Mouse (Mus musculus): ENCODE measurements around the gene Zfp217. TPM values are rescaled to one million over a fixed set of nuclear protein-coding genes. Genes with fewer than 3 reads are reported as not detected.

Gene Zfp217
- polyA plus RNA-seq, 1 experiment from 2014 or later, result 2.4 TPM

DNA sequence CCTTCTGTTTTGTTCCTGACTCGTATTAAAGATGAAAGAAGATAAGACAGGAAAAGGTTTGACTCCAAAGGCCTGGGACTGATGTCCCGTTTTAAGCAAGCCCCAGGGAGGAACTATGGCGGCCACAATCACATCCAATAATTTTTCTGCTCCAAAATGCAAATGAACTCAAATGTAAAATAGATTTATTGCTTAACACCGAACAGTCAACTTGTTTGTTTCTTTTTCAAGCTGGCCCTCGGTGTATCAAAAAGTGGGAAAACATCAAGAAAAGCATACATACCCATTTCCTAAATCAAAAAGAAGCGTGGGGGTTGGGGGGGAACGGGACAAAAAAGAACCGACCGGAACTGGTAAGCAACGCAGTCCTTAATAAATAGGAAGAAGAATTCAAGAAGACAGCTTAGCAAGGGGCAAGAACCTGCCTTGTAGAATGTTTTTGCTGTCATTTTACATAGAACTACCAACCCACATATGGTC lies 15.9 kb downstream of the Zfp217 start:
- WGBS, result 9% methylated on average over 10 of the region's 10 CpGs
- Histone ChIP-seq H3K4me1 (peaks cover 60% of the 10 kb centered on the region), H3K9me3 (no peaks in the 10 kb centered on the region)

DNA sequence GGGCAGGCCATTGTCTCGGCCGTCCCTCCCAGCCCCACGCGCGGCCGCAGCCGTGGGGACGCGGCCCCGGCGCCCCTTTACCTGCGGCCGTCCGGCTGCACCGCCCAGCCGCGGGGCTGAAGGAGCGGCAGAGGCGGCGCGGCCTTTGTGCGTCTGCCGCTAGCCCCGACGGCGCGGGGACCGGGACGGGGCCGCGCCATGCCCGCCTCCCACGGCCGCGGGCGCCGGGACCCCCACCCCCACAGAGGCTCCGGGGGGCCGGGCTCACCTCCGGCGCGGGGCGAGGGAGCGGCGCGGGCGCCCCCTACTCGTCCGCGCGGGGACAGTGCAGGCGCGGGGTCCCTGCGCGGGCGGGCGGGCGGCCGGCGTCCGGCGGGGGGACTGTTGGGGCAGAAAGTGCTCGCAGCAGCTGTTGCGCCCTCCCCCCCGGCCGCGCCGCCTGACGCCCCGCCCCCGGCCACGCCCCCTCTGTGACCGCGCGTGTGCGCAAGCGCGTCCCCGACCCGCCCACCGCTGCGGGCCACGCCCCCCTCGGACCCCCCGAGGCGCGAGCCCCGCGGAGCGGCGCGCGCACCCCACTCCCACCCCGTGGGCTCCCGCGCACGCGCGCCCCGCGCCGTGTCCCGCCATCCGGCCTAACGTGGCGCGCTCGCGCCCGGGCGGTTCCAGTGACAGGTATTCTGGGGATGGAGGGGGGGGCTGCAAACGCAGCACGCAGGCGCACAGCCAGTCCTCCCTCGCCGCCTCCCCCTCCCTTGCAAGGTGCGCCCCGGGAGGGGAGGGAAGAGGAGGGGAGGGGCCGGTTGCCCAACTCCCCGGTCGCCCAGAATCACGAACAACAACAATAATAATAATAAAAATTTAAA lies 16.9 kb downstream of the Zfp217 start:
- peak overlapping the region; percentile 100 for H3K9ac ChIP-seq
- peak overlapping the region; percentile 98 for H3K27ac ChIP-seq (replicated peaks)
- H3K27me3 ChIP-seq (replicated peaks), result no peaks in the 10 kb centered on the region
- H3K9me3 ChIP-seq, result no peaks in the 10 kb centered on the region
- H3K36me3 ChIP-seq, result no peaks in the 10 kb centered on the region
- under 1% methylated on average over 103 of the region's 122 CpGs for WGBS
- H3K4me2 ChIP-seq, result peak overlapping the region; percentile 71
- H3K4me3 ChIP-seq, result peak overlapping the region; percentile 94
- peaks cover 68% of the 10 kb centered on the region for H3K4me1 ChIP-seq
- peak; percentile 82 for ATAC-seq (ENCODE audit: extremely low read depth, insufficient number of reproducible peaks, low FRiP score, low TSS enrichment)

More for the DNA sequence above, 15.9 kb downstream of the Zfp217 start:
- Histone ChIP-seq H3K4me3 (peak overlapping the region; percentile 94), H3K27ac (replicated peaks) (peak overlapping the region; percentile 91), H3K4me2 (peak overlapping the region; percentile 71), H3K9ac (peak overlapping the region; percentile 85), H3K36me3 (no peaks in the 10 kb centered on the region), H3K27me3 (replicated peaks) (no peaks in the 10 kb centered on the region)
- no peak for ATAC-seq (ENCODE audit: extremely low read depth, insufficient number of reproducible peaks, low FRiP score, low TSS enrichment)

DNA sequence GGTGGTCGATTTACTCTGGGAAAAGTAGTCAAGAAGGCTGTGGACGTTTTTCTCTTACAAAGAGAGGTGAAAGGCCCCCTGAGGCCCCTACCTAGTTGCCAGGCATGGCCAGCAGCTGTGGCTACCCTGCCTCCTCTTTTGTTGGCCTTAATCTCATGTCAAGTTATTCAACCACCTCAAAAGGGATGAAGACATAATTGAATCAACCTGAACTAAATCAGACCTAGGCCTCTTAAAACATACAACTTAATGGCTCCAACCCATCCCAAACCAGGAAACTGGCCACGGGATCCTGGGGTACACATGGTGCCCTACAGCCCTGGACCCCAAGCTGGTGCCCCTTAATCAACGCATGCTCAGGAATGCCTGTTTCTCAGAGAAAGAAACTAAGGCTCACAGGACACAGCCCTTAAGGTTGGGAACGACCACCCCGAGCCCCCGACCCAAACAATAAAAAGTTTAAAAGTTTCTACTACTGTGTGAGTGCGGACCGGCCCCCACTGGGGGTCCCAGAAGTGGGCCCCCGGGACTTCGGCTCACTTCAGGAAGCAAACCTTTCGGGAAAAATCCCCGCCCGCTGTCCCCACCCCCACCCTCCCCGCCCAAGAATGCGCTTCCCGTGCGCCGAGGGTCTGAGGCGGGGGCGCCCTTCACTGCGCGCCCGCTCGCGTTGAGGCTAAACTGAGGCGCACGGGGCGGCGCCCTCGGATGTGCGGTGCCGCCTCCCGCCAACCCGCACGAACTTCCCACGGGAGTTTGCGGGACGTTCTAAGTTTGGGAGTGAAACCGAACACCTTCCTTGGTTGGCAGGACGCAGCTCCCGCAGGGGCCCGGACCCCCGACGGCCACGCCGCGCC lies 17.8 kb downstream of the Zfp217 start:
- H3K36me3 ChIP-seq, result peaks cover 2% of the 10 kb centered on the region
- no peaks in the 10 kb centered on the region for H3K27me3 ChIP-seq (replicated peaks)
- under 1% methylated on average over 48 of the region's 48 CpGs for WGBS
- H3K4me3 ChIP-seq, result peak overlapping the region; percentile 94
- H3K4me1 ChIP-seq, result peaks cover 76% of the 10 kb centered on the region
- peak overlapping the region; percentile 98 for H3K27ac ChIP-seq (replicated peaks)
- peak overlapping the region; percentile 100 for H3K9ac ChIP-seq
- peak; percentile 34; the same call in 1 of the 2 replicates for ATAC-seq (ENCODE audit: extremely low read depth, insufficient number of reproducible peaks, low FRiP score, low TSS enrichment)
- no peaks in the 10 kb centered on the region for H3K9me3 ChIP-seq
- peak overlapping the region; percentile 71 for H3K4me2 ChIP-seq

DNA sequence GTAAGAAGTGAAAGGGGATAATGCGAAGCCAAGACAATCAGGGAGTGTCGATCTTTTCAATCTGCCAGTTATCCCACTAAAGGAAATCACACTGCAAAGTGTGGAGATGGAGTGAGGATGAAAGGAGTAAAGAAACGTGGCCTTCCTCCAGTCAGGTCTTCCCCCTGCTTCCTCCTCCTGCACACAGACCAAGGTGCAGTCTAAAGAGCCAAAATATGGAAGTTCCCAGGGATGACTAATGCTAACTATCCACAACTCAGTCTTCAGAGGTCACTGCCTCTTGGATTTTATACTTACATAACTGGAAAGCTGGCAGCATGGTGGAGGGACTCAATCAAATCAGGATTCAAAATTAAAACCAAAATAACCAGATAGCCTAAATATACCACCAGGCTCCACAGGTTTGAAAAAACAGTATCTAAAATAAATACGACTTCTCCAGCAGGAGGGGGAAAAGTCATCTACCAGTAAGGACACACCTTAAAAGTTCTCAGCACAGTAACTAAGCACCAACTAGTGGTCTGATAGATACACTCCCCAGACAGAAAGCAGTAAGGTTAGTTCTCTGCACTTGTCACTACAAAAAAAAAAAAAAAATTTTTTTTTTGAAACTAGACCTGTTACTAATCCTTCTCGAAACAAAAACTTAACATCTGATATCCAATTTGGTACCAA lies 18.5 kb downstream of the Zfp217 start:
- H3K9ac ChIP-seq, result peak overlapping the region; percentile 100
- no peaks in the 10 kb centered on the region for H3K9me3 ChIP-seq
- no peaks in the 10 kb centered on the region for H3K27me3 ChIP-seq (replicated peaks)
- no peak for ATAC-seq (ENCODE audit: extremely low read depth, insufficient number of reproducible peaks, low FRiP score, low TSS enrichment)
- 14% methylated on average over 5 of the region's 5 CpGs for WGBS
- peaks cover 77% of the 10 kb centered on the region for H3K4me1 ChIP-seq
- peak overlapping the region; percentile 98 for H3K27ac ChIP-seq (replicated peaks)
- H3K4me3 ChIP-seq, result peak overlapping the region; percentile 94
- peaks cover 8% of the 10 kb centered on the region for H3K36me3 ChIP-seq
- peak overlapping the region; percentile 71 for H3K4me2 ChIP-seq

DNA sequence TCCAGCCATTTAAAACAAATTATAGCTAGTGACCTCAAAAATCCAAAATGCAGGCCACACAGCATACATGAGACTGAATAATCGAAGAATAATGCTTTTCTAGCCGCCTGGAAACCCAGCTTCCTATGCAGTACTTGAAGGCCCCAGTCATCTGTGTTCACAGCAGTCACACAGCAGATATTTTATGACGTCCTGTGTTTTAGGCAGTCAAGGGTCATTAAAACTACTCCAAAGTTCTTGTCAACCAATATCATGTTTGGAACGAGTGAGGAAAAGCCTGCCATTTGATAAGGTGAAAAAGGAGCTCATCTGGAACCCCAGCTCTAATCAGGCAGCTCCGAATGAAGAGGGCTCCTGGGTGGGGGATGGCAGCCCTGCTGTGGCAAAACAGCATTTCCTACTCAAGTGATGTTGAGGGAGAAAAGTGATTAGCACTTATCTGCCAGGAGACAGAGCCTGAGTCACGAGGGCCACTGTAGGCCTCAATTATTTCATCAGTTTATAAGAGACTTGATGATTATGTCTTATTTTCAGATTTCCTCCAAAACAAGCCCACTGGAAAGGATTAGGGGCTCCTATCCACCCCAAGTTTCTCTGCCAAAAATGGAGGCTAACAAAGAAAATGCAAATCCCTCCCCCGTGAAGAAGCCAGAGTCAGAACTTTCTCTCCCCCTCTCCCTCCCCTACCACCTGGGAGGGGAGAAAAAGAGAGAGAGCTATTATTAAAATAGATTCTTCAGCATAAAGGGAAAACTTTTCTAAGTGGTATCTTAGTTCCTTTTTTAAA lies 19.2 kb downstream of the Zfp217 start:
- peak overlapping the region; percentile 98 for H3K27ac ChIP-seq (replicated peaks)
- peak overlapping the region; percentile 100 for H3K9ac ChIP-seq
- peak overlapping the region; percentile 71 for H3K4me2 ChIP-seq
- peak overlapping the region; percentile 94 for H3K4me3 ChIP-seq
- peaks cover 15% of the 10 kb centered on the region for H3K36me3 ChIP-seq
- ATAC-seq (ENCODE audit: extremely low read depth, insufficient number of reproducible peaks, low FRiP score, low TSS enrichment), result no peak
- WGBS, result 12% methylated on average over 7 of the region's 7 CpGs
- H3K4me1 ChIP-seq, result peaks cover 69% of the 10 kb centered on the region
- H3K9me3 ChIP-seq, result no peaks in the 10 kb centered on the region
- no peaks in the 10 kb centered on the region for H3K27me3 ChIP-seq (replicated peaks)

DNA sequence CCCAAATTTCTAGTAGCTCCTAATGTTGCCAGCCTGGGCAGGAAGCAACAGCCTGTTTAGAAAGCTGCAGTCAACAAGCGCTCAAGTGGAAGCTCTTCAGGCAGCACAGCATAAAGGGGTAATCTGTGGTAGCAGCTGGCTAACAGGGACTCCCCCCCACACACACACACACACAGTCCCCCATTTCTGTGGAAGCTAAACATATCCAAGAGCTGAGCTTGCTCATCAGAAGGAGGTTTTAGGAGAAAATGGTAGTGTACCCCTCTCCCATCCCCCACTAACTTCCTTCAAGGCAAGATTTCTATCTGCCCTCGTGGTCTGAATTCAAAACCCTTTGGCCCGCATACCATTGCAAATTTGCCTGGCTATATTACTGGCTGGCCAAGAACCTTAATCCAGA lies 20.4 kb downstream of the Zfp217 start:
- Histone ChIP-seq H3K27ac (replicated peaks) (no peak overlapping the region), H3K9me3 (no peaks in the 10 kb centered on the region), H3K9ac (peak overlapping the region; percentile 53), H3K27me3 (replicated peaks) (no peaks in the 10 kb centered on the region), H3K4me2 (peak overlapping the region; percentile 71; the same call in 1 of the 2 replicates), H3K4me3 (no peak overlapping the region), H3K4me1 (peaks cover 67% of the 10 kb centered on the region), H3K36me3 (peaks cover 24% of the 10 kb centered on the region)
- no peak for ATAC-seq (ENCODE audit: extremely low read depth, insufficient number of reproducible peaks, low FRiP score, low TSS enrichment)
- WGBS, result 34% methylated on average over 3 of the region's 3 CpGs

DNA sequence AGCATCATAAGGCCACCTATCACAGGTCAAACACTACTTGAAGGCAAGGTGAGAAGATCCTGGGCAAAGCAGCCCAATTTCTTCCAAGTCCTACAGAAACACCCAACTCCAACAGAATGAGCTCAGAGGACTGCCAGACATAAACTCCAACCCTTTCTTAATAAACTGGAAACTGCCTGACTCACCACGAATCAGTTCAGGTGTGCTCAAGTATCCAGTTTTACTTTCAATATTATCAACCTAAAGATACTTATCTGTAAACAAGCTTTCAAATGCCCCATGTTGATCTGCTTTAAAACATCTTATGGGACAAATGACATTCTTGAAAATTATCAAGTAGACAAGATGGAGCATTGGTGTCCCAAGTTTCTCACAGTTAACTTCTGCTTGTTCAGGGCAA lies 21.6 kb downstream of the Zfp217 start:
- ATAC-seq (ENCODE audit: extremely low read depth, insufficient number of reproducible peaks, low FRiP score, low TSS enrichment), result no peak

DNA sequence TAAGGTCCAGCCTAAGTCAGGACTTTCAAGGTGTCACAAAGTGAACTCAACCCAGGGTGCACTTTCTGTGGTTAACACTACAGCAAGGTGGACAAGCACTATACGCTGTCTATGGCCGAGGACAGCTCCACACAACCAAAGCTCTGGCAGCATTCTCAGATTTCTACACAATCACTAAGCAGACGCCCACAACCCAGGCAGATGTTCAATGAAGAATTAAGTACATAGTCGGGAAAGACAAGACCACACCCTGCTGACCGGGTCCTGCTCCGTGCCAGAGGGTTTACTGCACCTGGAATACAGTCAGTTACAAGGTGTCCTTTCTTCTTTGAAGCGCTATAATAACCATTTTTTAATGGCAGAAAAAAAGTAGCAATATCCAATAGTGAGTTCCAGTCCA lies 25.7 kb downstream of the Zfp217 start:
- 77% methylated on average over 7 of the region's 7 CpGs for WGBS
- Histone ChIP-seq H3K36me3 (peaks cover 77% of the 10 kb centered on the region), H3K4me3 (no peak overlapping the region), H3K9ac (no peak overlapping the region), H3K27ac (replicated peaks) (no peak overlapping the region), H3K9me3 (no peaks in the 10 kb centered on the region), H3K4me2 (no peak overlapping the region), H3K27me3 (replicated peaks) (no peaks in the 10 kb centered on the region), H3K4me1 (peaks cover 49% of the 10 kb centered on the region)
- ATAC-seq (ENCODE audit: extremely low read depth, insufficient number of reproducible peaks, low FRiP score, low TSS enrichment), result no peak

More for the DNA sequence above, 21.6 kb downstream of the Zfp217 start:
- no peak overlapping the region for H3K4me3 ChIP-seq
- peaks cover 36% of the 10 kb centered on the region for H3K36me3 ChIP-seq
- peaks cover 68% of the 10 kb centered on the region for H3K4me1 ChIP-seq
- WGBS, result 72% methylated on average over 1 of the region's 1 CpGs
- no peak overlapping the region for H3K27ac ChIP-seq (replicated peaks)
- H3K9me3 ChIP-seq, result no peaks in the 10 kb centered on the region
- H3K9ac ChIP-seq, result no peak overlapping the region
- H3K27me3 ChIP-seq (replicated peaks), result no peaks in the 10 kb centered on the region
- no peak overlapping the region for H3K4me2 ChIP-seq

DNA sequence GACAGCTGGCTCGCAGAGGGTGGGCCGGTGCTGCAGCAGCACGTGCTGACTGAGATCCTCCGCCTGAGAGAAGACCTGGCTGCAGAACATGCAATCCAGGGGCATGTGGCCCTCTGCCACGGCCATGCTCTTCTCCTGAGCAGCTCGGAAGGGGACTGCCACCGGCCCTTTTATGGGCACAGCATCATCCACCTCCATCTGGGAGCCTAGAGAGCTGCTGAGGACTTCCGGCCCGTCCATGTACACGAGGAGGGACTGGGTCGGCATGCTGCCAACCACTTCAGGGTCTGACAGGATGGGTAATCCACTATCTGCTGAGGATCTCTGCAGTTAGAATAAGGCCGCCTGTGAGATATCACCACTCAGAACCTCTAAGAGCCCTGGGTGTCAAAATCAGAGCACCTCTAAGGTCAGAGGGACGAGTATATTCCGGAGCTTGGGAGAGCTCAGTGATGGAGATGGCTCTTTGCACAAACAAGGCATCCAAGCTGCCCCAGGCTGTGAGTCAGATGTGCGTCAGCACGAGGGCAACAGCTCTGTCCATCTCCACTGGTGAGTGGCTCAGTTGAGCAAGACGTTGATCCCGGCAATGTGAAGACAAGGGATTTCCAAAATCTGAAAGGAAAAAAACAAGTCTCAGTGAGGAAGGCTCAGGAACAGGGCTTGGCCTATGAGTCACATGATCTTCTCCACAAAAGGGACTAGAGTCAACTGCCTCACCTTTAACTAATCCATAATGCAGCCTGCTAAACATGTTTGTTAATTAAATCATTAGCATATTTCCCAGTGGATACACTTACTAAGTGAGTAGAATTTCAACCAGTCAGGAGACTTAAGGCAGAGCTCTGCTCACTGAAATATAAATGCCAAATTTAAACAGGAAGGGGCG lies 27.5 kb downstream of the Zfp217 start:
- Histone ChIP-seq H3K27me3 (replicated peaks) (no peaks in the 10 kb centered on the region), H3K4me1 (peaks cover 35% of the 10 kb centered on the region), H3K4me2 (no peak overlapping the region), H3K4me3 (no peak overlapping the region), H3K9me3 (no peaks in the 10 kb centered on the region), H3K27ac (replicated peaks) (no peak overlapping the region), H3K9ac (no peak overlapping the region), H3K36me3 (peaks cover 84% of the 10 kb centered on the region)
- no peak for ATAC-seq (ENCODE audit: extremely low read depth, insufficient number of reproducible peaks, low FRiP score, low TSS enrichment)
- 77% methylated on average over 19 of the region's 19 CpGs for WGBS

Data from heart, embryonic 13.5 days (tissue).